Mouse (Mus musculus): ENCODE measurements at regions not wholly inside any gene's neighbourhood (a gene's known extent, or its start where the extent isn't known, plus 50 kb on each side); places are given as distances from the start of the nearest gene placed in this dataset.
A peak's percentile ranks its signal among the peaks of the same experiment; 100 is the strongest.

DNA sequence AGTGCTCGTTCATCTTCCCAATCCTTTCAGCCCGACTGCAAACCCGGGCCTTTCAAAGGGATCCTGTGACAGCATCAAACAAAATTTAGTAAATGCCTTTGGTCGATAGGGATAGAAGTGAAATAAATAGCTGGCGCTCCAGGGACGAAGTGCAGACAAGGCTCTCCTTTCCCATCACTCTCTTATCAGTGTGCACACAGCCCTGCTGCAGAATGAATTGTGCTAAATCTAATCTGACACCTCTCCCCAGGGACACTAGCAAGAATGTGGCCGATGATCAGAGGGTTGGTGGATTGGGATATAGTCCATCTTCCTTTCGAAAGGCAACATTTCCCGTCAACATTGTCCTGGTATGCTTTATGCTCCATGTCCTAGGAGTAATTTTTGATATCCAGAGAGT, 1372.9 kb upstream of the Tenm4 start:
- Histone ChIP-seq H3K27ac (ENCODE audit: low read depth, low read length) (no peak overlapping the region), H3K4me1 (ENCODE audit: control insufficient read depth, insufficient read depth, low read length) (no peaks in the 10 kb centered on the region), H3K9ac (ENCODE audit: low read depth, low read length) (no peak overlapping the region), H3K4me2 (peak overlapping the region; percentile 17; the same call in 1 of the 2 replicates), H3K27me3 (ENCODE audit: control insufficient read depth, insufficient read depth, low read length) (no peaks in the 10 kb centered on the region), H3K4me3 (ENCODE audit: low read depth, low read length) (no peak overlapping the region), H3K36me3 (ENCODE audit: control insufficient read depth, insufficient read depth, low read length) (no peaks in the 10 kb centered on the region), H3K9me3 (replicated peaks; ENCODE audit: control insufficient read depth, low read length) (no peaks in the 10 kb centered on the region)
- peak; percentile 46; the same call in 1 of the 2 replicates for ATAC-seq (replicated peaks; ENCODE audit: insufficient number of reproducible peaks, low FRiP score, low TSS enrichment)
- 20% methylated on average over 9 of the region's 9 CpGs for WGBS (ENCODE audit: insufficient replicate concordance)

DNA sequence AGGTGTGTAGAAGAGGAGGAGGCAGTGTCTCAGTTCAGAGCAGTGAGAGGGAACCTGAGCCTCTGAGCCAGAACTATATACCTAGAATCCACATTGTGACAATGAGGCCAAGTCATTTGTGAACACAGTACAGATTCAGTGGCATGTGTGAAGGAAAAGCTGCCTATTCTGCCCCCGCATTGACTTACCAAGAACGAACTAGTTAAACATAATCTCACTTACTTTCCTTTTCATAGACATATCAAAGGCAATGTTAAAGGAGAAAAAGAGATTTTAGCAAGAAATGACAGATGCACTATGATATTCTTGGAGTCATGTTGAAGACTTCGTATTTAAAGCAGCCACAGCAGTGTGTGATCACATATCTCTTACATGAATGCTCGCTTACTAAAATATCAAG, 1329.8 kb upstream of the Tenm4 start:
- no peak for ATAC-seq (replicated peaks; ENCODE audit: insufficient number of reproducible peaks, low FRiP score, low TSS enrichment)
- WGBS (ENCODE audit: insufficient replicate concordance): 87% methylated on average over 4 of the region's 4 CpGs
- no peak overlapping the region for H3K4me2 ChIP-seq
- H3K36me3 ChIP-seq (ENCODE audit: control insufficient read depth, insufficient read depth, low read length): no peaks in the 10 kb centered on the region
- H3K9me3 ChIP-seq (replicated peaks; ENCODE audit: control insufficient read depth, low read length): no peaks in the 10 kb centered on the region
- H3K4me3 ChIP-seq (ENCODE audit: low read depth, low read length): no peak overlapping the region
- no peak overlapping the region for H3K9ac ChIP-seq (ENCODE audit: low read depth, low read length)
- H3K4me1 ChIP-seq (ENCODE audit: control insufficient read depth, insufficient read depth, low read length): no peaks in the 10 kb centered on the region
- no peak overlapping the region for H3K27ac ChIP-seq (ENCODE audit: low read depth, low read length)
- no peaks in the 10 kb centered on the region for H3K27me3 ChIP-seq (ENCODE audit: control insufficient read depth, insufficient read depth, low read length)

DNA sequence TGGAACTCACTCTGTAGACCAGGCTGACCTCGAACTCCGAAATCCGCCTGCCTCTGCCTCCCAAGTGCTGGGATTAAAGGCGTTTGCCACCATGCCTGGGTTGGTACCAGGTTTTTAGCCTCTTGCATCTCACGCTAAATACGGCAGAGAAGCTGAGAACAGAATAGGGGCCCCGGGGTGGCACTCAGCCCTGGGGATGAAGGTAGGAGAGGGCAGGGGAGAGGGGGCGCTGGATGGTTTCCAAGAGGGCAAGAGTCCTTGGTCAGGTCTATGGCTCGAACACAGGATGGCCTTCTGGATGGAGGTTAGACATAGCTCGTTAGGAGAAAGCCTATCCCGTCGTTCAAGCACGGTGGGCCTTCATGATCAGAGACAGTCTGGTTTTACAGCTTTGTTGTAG, 1319.7 kb upstream of the Tenm4 start:
- no peaks in the 10 kb centered on the region for H3K4me1 ChIP-seq (ENCODE audit: control insufficient read depth, insufficient read depth, low read length)
- ATAC-seq (replicated peaks; ENCODE audit: insufficient number of reproducible peaks, low FRiP score, low TSS enrichment): no peak
- no peak overlapping the region for H3K4me3 ChIP-seq (ENCODE audit: low read depth, low read length)
- H3K27ac ChIP-seq (ENCODE audit: low read depth, low read length): no peak overlapping the region
- no peaks in the 10 kb centered on the region for H3K27me3 ChIP-seq (ENCODE audit: control insufficient read depth, insufficient read depth, low read length)
- H3K4me2 ChIP-seq: no peak overlapping the region
- 77% methylated on average over 13 of the region's 13 CpGs for WGBS (ENCODE audit: insufficient replicate concordance)
- H3K9ac ChIP-seq (ENCODE audit: low read depth, low read length): no peak overlapping the region
- no peaks in the 10 kb centered on the region for H3K36me3 ChIP-seq (ENCODE audit: control insufficient read depth, insufficient read depth, low read length)
- H3K9me3 ChIP-seq (replicated peaks; ENCODE audit: control insufficient read depth, low read length): no peaks in the 10 kb centered on the region

DNA sequence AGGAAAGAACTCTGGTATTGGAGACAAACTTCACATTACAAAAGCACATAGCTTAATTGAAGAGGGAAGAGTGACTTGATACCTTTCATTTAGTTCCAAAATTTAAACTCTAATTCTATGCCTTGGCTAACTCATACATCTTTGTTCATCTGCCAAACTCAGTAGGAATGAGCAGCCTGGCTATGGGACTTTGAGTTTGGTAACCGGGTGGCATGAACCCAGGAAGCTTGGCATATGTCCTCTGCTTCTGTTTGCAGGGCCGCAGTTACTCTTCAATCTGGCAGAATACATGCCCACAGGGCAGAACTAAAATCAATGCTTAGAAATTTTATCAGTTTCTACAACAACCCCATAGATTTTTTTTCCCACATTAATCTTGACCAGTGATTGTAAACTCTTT, 1314.4 kb upstream of the Tenm4 start:
- Histone ChIP-seq H3K4me1 (ENCODE audit: control insufficient read depth, insufficient read depth, low read length) (no peaks in the 10 kb centered on the region), H3K27ac (ENCODE audit: low read depth, low read length) (no peak overlapping the region), H3K36me3 (ENCODE audit: control insufficient read depth, insufficient read depth, low read length) (no peaks in the 10 kb centered on the region), H3K9me3 (replicated peaks; ENCODE audit: control insufficient read depth, low read length) (no peaks in the 10 kb centered on the region), H3K9ac (ENCODE audit: low read depth, low read length) (no peak overlapping the region), H3K4me2 (no peak overlapping the region), H3K27me3 (ENCODE audit: control insufficient read depth, insufficient read depth, low read length) (no peaks in the 10 kb centered on the region), H3K4me3 (ENCODE audit: low read depth, low read length) (no peak overlapping the region)
- WGBS (ENCODE audit: insufficient replicate concordance): 82% methylated on average over 2 of the region's 2 CpGs
- no peak for ATAC-seq (replicated peaks; ENCODE audit: insufficient number of reproducible peaks, low FRiP score, low TSS enrichment)

DNA sequence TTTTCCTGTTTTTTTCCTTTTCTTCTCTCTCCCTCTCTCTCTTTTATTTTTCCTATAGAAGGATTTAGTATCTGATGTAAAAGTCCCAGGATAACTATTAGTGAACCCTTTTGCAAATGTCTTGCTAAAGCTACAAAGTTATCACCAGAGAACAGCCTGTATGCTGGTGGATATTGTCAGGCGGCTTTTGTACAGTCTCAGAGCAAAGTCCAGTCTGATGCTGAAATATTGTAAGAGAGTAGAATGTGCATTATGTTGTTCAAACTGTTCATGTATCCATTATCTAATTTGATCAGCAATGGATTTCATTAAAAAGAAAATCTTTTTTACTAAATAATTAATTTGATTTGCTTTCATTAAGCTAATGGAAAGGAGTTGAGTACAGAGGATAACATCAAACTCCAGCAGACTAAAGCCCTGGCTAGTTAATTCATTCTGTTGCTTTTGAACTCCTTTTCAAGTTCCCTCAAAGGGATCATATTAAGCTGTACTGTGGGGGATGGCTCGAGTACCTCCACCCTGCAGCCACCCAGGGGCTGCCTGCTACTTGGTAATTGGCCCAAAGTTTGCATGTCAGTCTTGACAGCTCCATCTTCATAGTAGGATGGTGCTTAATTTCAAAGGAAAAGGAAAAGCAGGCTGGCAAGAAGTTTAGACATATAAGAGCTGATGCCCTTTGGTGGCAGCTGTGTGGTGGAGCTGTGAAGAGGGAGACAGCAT, 1280.2 kb upstream of the Tenm4 start:
- no peaks in the 10 kb centered on the region for H3K4me1 ChIP-seq (ENCODE audit: control insufficient read depth, insufficient read depth, low read length)
- no peak overlapping the region for H3K9ac ChIP-seq (ENCODE audit: low read depth, low read length)
- H3K27ac ChIP-seq (ENCODE audit: low read depth, low read length): no peak overlapping the region
- no peaks in the 10 kb centered on the region for H3K36me3 ChIP-seq (ENCODE audit: control insufficient read depth, insufficient read depth, low read length)
- no peak for ATAC-seq (replicated peaks; ENCODE audit: insufficient number of reproducible peaks, low FRiP score, low TSS enrichment)
- H3K4me3 ChIP-seq (ENCODE audit: low read depth, low read length): no peak overlapping the region
- no peak overlapping the region for H3K4me2 ChIP-seq
- H3K9me3 ChIP-seq (replicated peaks; ENCODE audit: control insufficient read depth, low read length): no peaks in the 10 kb centered on the region
- 67% methylated on average over 2 of the region's 2 CpGs for WGBS (ENCODE audit: insufficient replicate concordance)
- no peaks in the 10 kb centered on the region for H3K27me3 ChIP-seq (ENCODE audit: control insufficient read depth, insufficient read depth, low read length)

DNA sequence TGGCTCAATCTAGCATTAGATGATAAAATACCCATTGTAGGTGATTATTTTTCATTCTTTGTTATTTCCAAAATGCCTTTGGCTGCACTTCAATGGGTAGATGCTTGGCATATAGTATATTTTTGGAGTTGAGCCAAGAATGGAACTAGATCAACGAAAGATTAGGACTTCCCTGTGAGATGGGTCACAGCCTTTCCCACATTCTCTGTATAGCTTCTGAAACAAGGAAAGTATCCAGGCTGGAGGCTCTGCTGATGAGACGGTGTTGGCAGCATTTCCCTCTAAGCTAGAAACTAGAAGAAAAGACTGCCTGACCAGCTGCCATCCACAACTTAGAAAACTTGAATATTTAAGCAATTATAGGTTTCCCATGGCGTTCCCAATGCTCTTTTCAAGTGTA, 1273.0 kb upstream of the Tenm4 start:
- no peaks in the 10 kb centered on the region for H3K36me3 ChIP-seq (ENCODE audit: control insufficient read depth, insufficient read depth, low read length)
- H3K4me2 ChIP-seq: no peak overlapping the region
- H3K27ac ChIP-seq (ENCODE audit: low read depth, low read length): no peak overlapping the region
- H3K4me1 ChIP-seq (ENCODE audit: control insufficient read depth, insufficient read depth, low read length): no peaks in the 10 kb centered on the region
- H3K9me3 ChIP-seq (replicated peaks; ENCODE audit: control insufficient read depth, low read length): no peaks in the 10 kb centered on the region
- 74% methylated on average over 3 of the region's 3 CpGs for WGBS (ENCODE audit: insufficient replicate concordance)
- H3K9ac ChIP-seq (ENCODE audit: low read depth, low read length): no peak overlapping the region
- no peak overlapping the region for H3K4me3 ChIP-seq (ENCODE audit: low read depth, low read length)
- no peak for ATAC-seq (replicated peaks; ENCODE audit: insufficient number of reproducible peaks, low FRiP score, low TSS enrichment)
- no peaks in the 10 kb centered on the region for H3K27me3 ChIP-seq (ENCODE audit: control insufficient read depth, insufficient read depth, low read length)

DNA sequence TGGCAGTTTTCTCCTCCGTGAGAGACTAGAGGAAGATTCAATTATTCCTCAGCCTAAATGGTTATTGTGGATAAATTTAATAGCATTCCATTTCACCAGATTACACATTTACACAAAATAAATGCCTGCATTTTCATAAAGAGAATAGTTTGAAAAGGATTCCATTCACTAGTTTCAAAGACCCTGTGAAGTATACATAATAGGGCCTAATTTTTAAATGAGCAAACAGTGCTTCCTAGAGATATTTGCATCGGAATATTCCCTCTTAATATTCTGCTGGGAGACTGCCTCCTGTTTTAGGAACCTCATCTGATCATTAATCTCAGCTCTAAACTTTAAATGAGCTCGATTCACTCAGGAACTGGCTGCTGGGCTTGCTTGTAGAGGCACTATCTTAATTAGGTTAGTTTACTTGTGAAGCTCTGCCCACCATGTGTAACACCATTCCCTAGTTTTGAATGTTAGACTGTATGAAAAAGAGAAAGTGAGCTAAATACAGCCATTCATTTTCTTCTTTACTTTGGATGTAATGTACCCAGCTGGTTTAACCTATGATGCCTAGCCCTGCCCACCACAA, 1244.4 kb upstream of the Tenm4 start:
- H3K9me3 ChIP-seq (replicated peaks; ENCODE audit: control insufficient read depth, low read length): no peaks in the 10 kb centered on the region
- 70% methylated on average over 3 of the region's 3 CpGs for whole genome bisulfite sequencing (ENCODE audit: insufficient replicate concordance)
- H3K4me3 ChIP-seq (ENCODE audit: low read depth, low read length): no peak overlapping the region
- no peak overlapping the region for H3K9ac ChIP-seq (ENCODE audit: low read depth, low read length)
- no peak for ATAC-seq (replicated peaks; ENCODE audit: insufficient number of reproducible peaks, low FRiP score, low TSS enrichment)
- no peaks in the 10 kb centered on the region for H3K36me3 ChIP-seq (ENCODE audit: control insufficient read depth, insufficient read depth, low read length)
- no peak overlapping the region for H3K27ac ChIP-seq (ENCODE audit: low read depth, low read length)
- no peaks in the 10 kb centered on the region for H3K27me3 ChIP-seq (ENCODE audit: control insufficient read depth, insufficient read depth, low read length)
- H3K4me1 ChIP-seq (ENCODE audit: control insufficient read depth, insufficient read depth, low read length): no peaks in the 10 kb centered on the region
- H3K4me2 ChIP-seq: no peak overlapping the region

DNA sequence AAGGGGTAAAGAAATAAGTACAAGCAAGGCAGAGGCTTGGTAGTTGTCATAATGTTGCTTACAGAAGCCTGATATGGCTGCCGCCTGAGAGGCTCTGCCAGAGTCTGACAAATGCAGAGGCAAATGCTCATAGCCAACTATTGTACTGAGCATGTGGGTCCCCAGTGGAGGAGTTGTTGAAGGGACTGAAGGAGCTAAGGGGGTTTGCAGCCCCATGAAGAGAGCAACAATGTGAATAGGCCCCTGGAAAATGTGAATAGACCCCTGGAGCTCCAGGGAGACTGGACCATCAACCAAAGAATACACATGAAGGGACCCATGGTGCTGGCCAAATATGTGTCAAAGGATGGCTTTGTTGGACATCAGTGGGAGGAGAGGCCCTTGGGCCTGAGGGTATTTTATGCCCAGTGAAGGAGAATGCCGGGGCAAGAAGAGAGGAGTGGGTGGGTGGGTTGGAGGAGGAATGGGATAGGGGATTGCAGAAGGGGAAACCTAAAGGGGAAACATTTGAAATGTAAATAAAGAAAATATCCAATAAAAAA, 1207.2 kb upstream of the Tenm4 start:
- no peaks in the 10 kb centered on the region for H3K9me3 ChIP-seq (replicated peaks; ENCODE audit: control insufficient read depth, low read length)
- H3K27me3 ChIP-seq (ENCODE audit: control insufficient read depth, insufficient read depth, low read length): no peaks in the 10 kb centered on the region
- no peak overlapping the region for H3K4me3 ChIP-seq (ENCODE audit: low read depth, low read length)
- H3K9ac ChIP-seq (ENCODE audit: low read depth, low read length): no peak overlapping the region
- no peak overlapping the region for H3K27ac ChIP-seq (ENCODE audit: low read depth, low read length)
- no peak for ATAC-seq (replicated peaks; ENCODE audit: insufficient number of reproducible peaks, low FRiP score, low TSS enrichment)
- no peaks in the 10 kb centered on the region for H3K4me1 ChIP-seq (ENCODE audit: control insufficient read depth, insufficient read depth, low read length)
- no peaks in the 10 kb centered on the region for H3K36me3 ChIP-seq (ENCODE audit: control insufficient read depth, insufficient read depth, low read length)
- H3K4me2 ChIP-seq: no peak overlapping the region
- WGBS (ENCODE audit: insufficient replicate concordance): 84% methylated on average over 2 of the region's 2 CpGs

DNA sequence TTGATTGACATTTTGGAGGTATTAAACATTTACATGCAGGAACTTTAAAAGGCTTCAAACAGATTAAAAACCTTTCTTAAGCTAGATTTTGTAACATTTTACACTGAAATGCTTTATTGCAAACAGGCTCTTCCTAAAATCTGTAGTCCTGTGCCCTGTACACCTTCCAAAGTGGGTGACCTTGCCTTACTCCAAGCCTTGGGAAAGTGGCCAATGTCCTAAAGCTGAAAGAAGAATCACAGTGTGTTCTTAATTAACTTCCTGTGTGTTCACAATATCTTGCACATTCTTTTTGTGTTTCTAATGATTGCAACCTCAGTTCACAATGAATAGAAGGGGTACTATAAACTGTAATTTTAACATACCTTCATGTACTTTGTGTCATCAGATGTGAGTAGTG, 1203.4 kb upstream of the Tenm4 start:
- ATAC-seq (replicated peaks; ENCODE audit: insufficient number of reproducible peaks, low FRiP score, low TSS enrichment): no peak
- no peak overlapping the region for H3K9ac ChIP-seq (ENCODE audit: low read depth, low read length)
- H3K4me3 ChIP-seq (ENCODE audit: low read depth, low read length): no peak overlapping the region
- H3K4me1 ChIP-seq (ENCODE audit: control insufficient read depth, insufficient read depth, low read length): no peaks in the 10 kb centered on the region
- no peaks in the 10 kb centered on the region for H3K36me3 ChIP-seq (ENCODE audit: control insufficient read depth, insufficient read depth, low read length)
- no peak overlapping the region for H3K4me2 ChIP-seq
- no peaks in the 10 kb centered on the region for H3K9me3 ChIP-seq (replicated peaks; ENCODE audit: control insufficient read depth, low read length)
- H3K27ac ChIP-seq (ENCODE audit: low read depth, low read length): no peak overlapping the region
- no peaks in the 10 kb centered on the region for H3K27me3 ChIP-seq (ENCODE audit: control insufficient read depth, insufficient read depth, low read length)
